Mouse (Mus musculus): ENCODE data around the gene Crnkl1. TPM values are rescaled to one million over a fixed set of nuclear protein-coding genes. Genes with fewer than 3 reads are reported as not detected.
A peak's percentile ranks its signal among the peaks of the same experiment; 100 is the strongest.

Gene Crnkl1
- 23.7 and 24.9 TPM in 2 replicates for polyA plus RNA-seq (2011; ENCODE audit: insufficient read length, low read depth, missing spikeins)

DNA sequence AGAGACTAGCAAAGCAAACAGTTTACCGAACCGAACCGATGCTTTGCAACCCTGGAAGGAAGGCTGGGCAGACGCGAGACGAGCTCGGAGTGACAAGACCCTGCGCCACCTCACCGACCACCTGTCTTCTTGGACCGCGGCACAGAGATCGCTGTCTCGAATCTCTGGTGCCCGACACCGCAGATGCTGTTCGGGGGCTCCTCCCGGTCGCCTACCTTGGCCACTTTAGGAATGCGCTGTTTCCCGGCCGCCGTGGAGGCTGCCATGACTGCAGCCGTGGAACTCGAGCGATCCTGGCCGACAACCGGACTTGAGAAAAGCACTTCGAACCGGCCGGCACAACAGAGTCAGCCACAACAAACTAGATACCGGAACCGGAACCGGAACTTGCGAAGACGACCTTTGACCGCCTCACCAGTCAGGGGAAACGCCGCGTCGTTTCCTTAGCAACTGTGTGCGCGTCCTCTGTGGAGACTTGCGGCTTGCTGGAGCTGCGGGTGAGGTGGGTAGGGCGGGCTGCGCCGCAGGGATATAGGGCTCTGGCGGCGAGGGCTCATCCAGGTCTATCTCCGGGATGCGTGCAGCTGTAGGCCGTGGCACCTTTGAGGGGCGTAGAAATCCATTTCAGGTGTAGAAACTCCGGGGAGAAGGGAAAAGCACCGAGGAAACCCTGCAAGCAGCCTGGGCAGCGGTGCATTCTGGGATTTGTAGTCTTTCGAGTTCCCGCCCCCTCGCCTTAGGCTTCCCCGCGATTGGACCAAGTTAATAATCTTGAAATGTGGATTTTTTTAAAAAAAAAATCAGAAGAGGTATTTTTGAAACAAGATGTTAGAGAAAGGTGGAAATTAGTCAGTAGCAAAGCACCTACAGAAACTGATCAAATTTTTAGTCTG, at the start of gene Crnkl1, which contains the start of gene Cfap61:
Gene Crnkl1 (minus strand): TSS at position 676 of the 893 bp plus-strand sequence.
Gene Cfap61 (plus strand): TSS at position 446 of the 893 bp plus-strand sequence.
- TF ChIP-seq CTCF (IDR thresholded peaks at IDR 0.05; ENCODE audit: borderline replicate concordance, insufficient read depth, low read length) (no peak), POLR2A (IDR thresholded peaks at IDR 0.05; ENCODE audit: low read depth, low read length) (peak; percentile 75)
- Histone ChIP-seq H3K4me3 (ENCODE audit: insufficient read depth, low read length) (peak within 1 kb of the TSS; percentile 85), H3K4me1 (ENCODE audit: control insufficient read depth, insufficient read depth, low read length) (peaks cover 2% of the 10 kb centered on the region; the same call in 1 of the 2 replicates), H3K27ac (ENCODE audit: insufficient read depth, low read length) (no peak within 1 kb of the TSS)

- TF ChIP-seq POLR2A (IDR thresholded peaks at IDR 0.05; ENCODE audit: low read depth, low read length) (no peak), CTCF (IDR thresholded peaks at IDR 0.05; ENCODE audit: borderline replicate concordance, insufficient read depth, low read length) (no peak)
- H3K4me3 ChIP-seq (ENCODE audit: insufficient read depth, low read length) = no peak overlapping the region
Measured at GRCm38 (mm10) chr2:145982317-145983045, 47.7 kb upstream of the Crnkl1 start.

GRCm38 (mm10) chr2:145981699-145982112, 46.9 kb upstream of the Crnkl1 start:
- Histone ChIP-seq H3K4me3 (ENCODE audit: insufficient read depth, low read length) (no peak overlapping the region), H3K4me1 (ENCODE audit: control insufficient read depth, insufficient read depth, low read length) (no peaks in the 10 kb centered on the region), H3K27ac (ENCODE audit: insufficient read depth, low read length) (no peak overlapping the region)
- no peak for TF ChIP-seq POLR2A (IDR thresholded peaks at IDR 0.05; ENCODE audit: low read depth, low read length)
- TF ChIP-seq CTCF (IDR thresholded peaks at IDR 0.05; ENCODE audit: borderline replicate concordance, insufficient read depth, low read length) = no peak

More at GRCm38 (mm10) chr2:145982317-145983045, 47.7 kb upstream of the Crnkl1 start:
- Histone ChIP-seq H3K27ac (ENCODE audit: insufficient read depth, low read length) (no peak overlapping the region), H3K4me1 (ENCODE audit: control insufficient read depth, insufficient read depth, low read length) (no peaks in the 10 kb centered on the region)

GRCm38 (mm10) chr2:145980881-145981280, 46.1 kb upstream of the Crnkl1 start:
- Histone ChIP-seq H3K4me1 (ENCODE audit: control insufficient read depth, insufficient read depth, low read length) (no peaks in the 10 kb centered on the region), H3K4me3 (ENCODE audit: insufficient read depth, low read length) (no peak overlapping the region), H3K27ac (ENCODE audit: insufficient read depth, low read length) (no peak overlapping the region)
- TF ChIP-seq CTCF (IDR thresholded peaks at IDR 0.05; ENCODE audit: borderline replicate concordance, insufficient read depth, low read length) (no peak), POLR2A (IDR thresholded peaks at IDR 0.05; ENCODE audit: low read depth, low read length) (no peak)

GRCm38 (mm10) chr2:145979616-145980015, 44.8 kb upstream of the Crnkl1 start:
- TF ChIP-seq POLR2A (IDR thresholded peaks at IDR 0.05; ENCODE audit: low read depth, low read length) (no peak), CTCF (IDR thresholded peaks at IDR 0.05; ENCODE audit: borderline replicate concordance, insufficient read depth, low read length) (no peak)

DNA sequence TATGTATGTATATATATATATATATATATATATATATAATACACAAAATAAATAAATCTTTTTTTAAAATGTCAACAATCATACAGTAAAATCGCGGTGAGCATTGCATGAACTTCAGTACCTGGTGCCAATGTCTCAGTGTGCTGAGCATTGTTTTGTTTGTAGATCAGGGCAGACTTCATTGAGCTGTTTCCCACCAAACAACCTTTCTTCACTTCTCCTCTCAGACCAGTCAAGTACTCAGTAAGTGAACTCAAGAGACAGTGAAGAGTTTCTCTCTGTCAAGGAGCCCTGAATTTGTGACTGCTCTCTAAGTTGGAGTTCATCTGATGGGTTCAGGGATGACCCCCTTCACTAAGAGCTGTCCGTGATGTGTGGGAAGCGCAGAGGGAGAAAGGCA, 37.8 kb upstream of the Crnkl1 start:
- Histone ChIP-seq H3K27ac (ENCODE audit: insufficient read depth, low read length) (no peak overlapping the region), H3K4me3 (ENCODE audit: insufficient read depth, low read length) (no peak overlapping the region), H3K4me1 (ENCODE audit: control insufficient read depth, insufficient read depth, low read length) (no peaks in the 10 kb centered on the region)
- TF ChIP-seq CTCF (IDR thresholded peaks at IDR 0.05; ENCODE audit: borderline replicate concordance, insufficient read depth, low read length) = no peak
- no peak for TF ChIP-seq POLR2A (IDR thresholded peaks at IDR 0.05; ENCODE audit: low read depth, low read length)

More at GRCm38 (mm10) chr2:145979616-145980015, 44.8 kb upstream of the Crnkl1 start:
- Histone ChIP-seq H3K4me3 (ENCODE audit: insufficient read depth, low read length) (no peak overlapping the region), H3K4me1 (ENCODE audit: control insufficient read depth, insufficient read depth, low read length) (no peaks in the 10 kb centered on the region), H3K27ac (ENCODE audit: insufficient read depth, low read length) (no peak overlapping the region)

DNA sequence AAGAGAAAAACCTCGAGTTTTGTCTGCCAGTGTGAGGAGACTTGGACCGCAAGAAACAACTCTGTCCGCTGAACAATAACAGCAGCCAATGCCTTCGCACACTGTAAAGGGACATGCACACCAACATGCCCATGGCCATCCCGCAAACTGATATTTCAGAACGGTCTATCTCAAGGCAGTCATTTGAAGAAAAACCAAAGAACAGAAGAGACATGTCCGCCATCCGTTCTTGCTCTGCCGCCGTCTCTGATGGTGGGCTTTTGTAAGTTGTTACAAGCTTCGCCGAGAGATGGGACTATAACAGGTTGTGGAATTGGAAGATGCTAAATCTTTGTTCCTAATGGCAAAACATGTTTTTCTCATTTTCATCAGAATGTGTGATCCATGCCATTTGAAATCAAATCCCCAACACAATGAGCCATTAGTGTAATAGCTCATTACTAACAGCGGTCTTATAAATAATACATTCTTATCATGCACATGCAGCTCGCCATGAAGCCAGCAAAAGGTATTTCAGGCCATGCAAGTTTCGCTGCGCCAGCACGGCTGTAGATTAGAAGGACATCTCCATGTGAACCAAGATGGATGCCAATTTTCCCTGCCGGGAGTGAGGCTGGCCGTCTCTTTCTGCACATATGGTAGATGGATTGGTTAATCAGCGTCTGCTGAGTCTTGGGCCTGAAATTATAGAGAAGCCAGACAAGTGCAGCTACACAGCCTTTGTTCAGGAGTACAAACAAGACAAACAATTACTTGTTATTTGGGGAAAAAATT, 36.6 kb upstream of the Crnkl1 start:
- no peak overlapping the region for H3K4me3 ChIP-seq (ENCODE audit: insufficient read depth, low read length)
- H3K27ac ChIP-seq (ENCODE audit: insufficient read depth, low read length) = no peak overlapping the region
- TF ChIP-seq POLR2A (IDR thresholded peaks at IDR 0.05; ENCODE audit: low read depth, low read length) (no peak), CTCF (IDR thresholded peaks at IDR 0.05; ENCODE audit: borderline replicate concordance, insufficient read depth, low read length) (no peak)
- no peaks in the 10 kb centered on the region for H3K4me1 ChIP-seq (ENCODE audit: control insufficient read depth, insufficient read depth, low read length)

- H3K4me1 ChIP-seq (ENCODE audit: control insufficient read depth, insufficient read depth, low read length) = no peaks in the 10 kb centered on the region
- no peak overlapping the region for H3K4me3 ChIP-seq (ENCODE audit: insufficient read depth, low read length)
- H3K27ac ChIP-seq (ENCODE audit: insufficient read depth, low read length) = no peak overlapping the region
- no peak for TF ChIP-seq POLR2A (IDR thresholded peaks at IDR 0.05; ENCODE audit: low read depth, low read length)
- TF ChIP-seq CTCF (IDR thresholded peaks at IDR 0.05; ENCODE audit: borderline replicate concordance, insufficient read depth, low read length) = no peak
Measured at GRCm38 (mm10) chr2:145970751-145971150, 35.9 kb upstream of the Crnkl1 start.

DNA sequence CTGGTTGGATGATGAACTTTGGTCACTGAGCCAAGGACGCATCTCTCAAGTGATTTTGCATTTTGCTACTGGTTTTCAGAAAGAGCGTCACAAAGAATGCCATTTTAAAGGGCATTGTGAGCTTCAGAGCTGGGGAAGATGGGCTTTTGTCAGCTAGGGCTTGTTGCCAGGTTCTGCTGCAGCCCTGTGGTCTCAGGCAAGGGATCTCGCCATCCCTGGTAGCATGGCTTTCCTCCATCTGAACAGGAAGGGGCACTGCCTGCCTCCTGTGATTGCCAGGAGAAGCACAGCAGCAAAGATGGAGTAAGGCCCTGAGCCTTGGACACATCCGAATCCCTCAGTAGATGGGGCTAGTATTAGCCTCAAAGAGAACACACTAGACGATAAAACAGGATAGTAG, 27.0 kb upstream of the Crnkl1 start:
- no peak for TF ChIP-seq POLR2A (IDR thresholded peaks at IDR 0.05; ENCODE audit: low read depth, low read length)
- TF ChIP-seq CTCF (IDR thresholded peaks at IDR 0.05; ENCODE audit: borderline replicate concordance, insufficient read depth, low read length) = no peak
- no peak overlapping the region for H3K4me3 ChIP-seq (ENCODE audit: insufficient read depth, low read length)
- no peaks in the 10 kb centered on the region for H3K4me1 ChIP-seq (ENCODE audit: control insufficient read depth, insufficient read depth, low read length)
- H3K27ac ChIP-seq (ENCODE audit: insufficient read depth, low read length) = no peak overlapping the region
